Mouse (Mus musculus): ENCODE measurements at regions not wholly inside any gene's neighbourhood (a gene's known extent, or its start where the extent isn't known, plus 50 kb on each side); places are given as distances from the start of the nearest gene placed in this dataset.

DNA sequence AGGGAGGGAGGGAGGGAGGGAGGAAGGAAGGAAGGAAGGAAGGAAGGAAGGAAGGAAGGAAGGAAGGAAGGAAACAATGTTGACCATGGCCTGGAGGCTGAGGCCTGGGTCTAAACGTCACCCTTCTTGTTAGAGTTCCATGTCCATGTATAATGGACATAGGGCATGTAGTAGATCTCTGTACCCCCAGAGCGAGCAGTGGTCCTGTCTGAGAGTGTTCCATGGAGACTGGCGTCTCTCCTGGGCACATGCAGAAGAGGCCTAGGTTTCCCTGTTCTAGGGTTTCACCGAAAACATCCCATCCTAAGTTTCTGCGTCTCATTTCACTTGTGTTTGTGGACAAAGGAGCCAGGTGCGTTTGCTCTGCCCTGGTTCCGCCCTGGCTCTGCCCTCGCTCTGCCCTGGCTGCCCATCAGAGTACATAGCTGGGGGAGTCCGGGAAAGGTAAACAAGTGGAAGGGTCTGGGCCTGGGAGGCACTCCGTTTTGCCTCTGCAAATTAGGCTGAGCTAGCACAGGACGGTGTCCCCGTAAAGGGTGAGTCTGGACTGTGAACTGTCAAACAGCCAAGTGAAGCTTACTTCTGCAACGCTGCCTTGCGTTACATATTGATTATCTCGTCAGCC lies 66.5 kb downstream of the Foxd1 start:
- no peak for TF ChIP-seq CTCF (IDR thresholded peaks at IDR 0.05)
- TF ChIP-seq EP300 (IDR thresholded peaks at IDR 0.05), result no peak
